ENCODE assay signal across 8 mouse cellular contexts in genomic region chr10:59964504-59965361, GRCm38 (mm10). TPM values are rescaled to one million over a fixed set of nuclear protein-coding genes. Genes with fewer than 3 reads are reported as not detected.
DNase-seq lines count a peak whose midpoint lies in the region; ATAC-seq and TF ChIP-seq lines count a peak whose summit lies in the region.

No protein-coding gene starts in this region.

- H3K4me2 ChIP-seq in heart, embryonic 13.5 days: peak overlapping the region; percentile 63
- H3K4me2 ChIP-seq in liver, embryonic 12.5 days: peak overlapping the region; percentile 43
- peak overlapping the region; percentile 48 for H3K4me2 ChIP-seq in stomach, embryonic 16.5 days (ENCODE audit: low read depth, low read length)

- no peak for TF ChIP-seq POLR2A in MEL (IDR thresholded peaks at IDR 0.05; ENCODE audit: control insufficient read depth in 1 of 2, insufficient read depth in 1 of 2, low read depth in 1 of 2, low read length in 2 of 2, poor library complexity in 1 of 2)
- no peak for TF ChIP-seq POLR2A in cerebellum, adult 2 months (IDR thresholded peaks at IDR 0.05; ENCODE audit: borderline replicate concordance, insufficient read depth, low read length)

- intact Hi-C loops in gastrocnemius, adult 2 months (cut with DNase I): no loop called here

- no peaks in the 10 kb centered on the region for H3K79me2 ChIP-seq in MEL (ENCODE audit: control insufficient read depth, insufficient read depth, low read length, poor library complexity)

- no peak for TF ChIP-seq RAD21 in MEL (IDR thresholded peaks at IDR 0.05; ENCODE audit: low read depth, low read length)

- 9% methylated on average over 21 of the region's 23 CpGs for WGBS in heart, embryonic 13.5 days
- WGBS in liver, embryonic 12.5 days (ENCODE audit: insufficient replicate concordance): 18% methylated on average over 23 of the region's 23 CpGs
- 7% methylated on average over 20 of the region's 23 CpGs for WGBS in stomach, embryonic 16.5 days
- 14% methylated on average over 23 of the region's 23 CpGs for WGBS in cerebellum, adult 2 months

- H3K27ac ChIP-seq in gastrocnemius, adult 2 months: peak overlapping the region; percentile 35
- H3K27ac ChIP-seq in MEL (ENCODE audit: control insufficient read depth, low read depth, low read length): no peak overlapping the region
- peak overlapping the region; percentile 84 for H3K27ac ChIP-seq in heart, embryonic 13.5 days (replicated peaks)
- H3K27ac ChIP-seq in liver, embryonic 12.5 days: no peak overlapping the region
- H3K27ac ChIP-seq in stomach, embryonic 16.5 days (ENCODE audit: low read length): peak overlapping the region; percentile 83
- H3K27ac ChIP-seq in cerebellum, adult 2 months (ENCODE audit: insufficient read depth, low read length): no peak overlapping the region

- peaks cover 6 to 7% of the 10 kb centered on the region in 2 experiments; a peak in 3 of 4 replicates for H3K4me1 ChIP-seq in MEL (ENCODE audit: control insufficient read depth in 1 of 2, insufficient read depth in 2 of 2, low read length in 2 of 2)
- H3K4me1 ChIP-seq in heart, embryonic 13.5 days: peaks cover 34% of the 10 kb centered on the region
- peaks cover 18% of the 10 kb centered on the region for H3K4me1 ChIP-seq in liver, embryonic 12.5 days
- peaks cover 24% of the 10 kb centered on the region for H3K4me1 ChIP-seq in stomach, embryonic 16.5 days (ENCODE audit: control insufficient read depth, insufficient read depth, low read length)
- peaks cover 10% of the 10 kb centered on the region for H3K4me1 ChIP-seq in cerebellum, adult 2 months (ENCODE audit: control insufficient read depth, insufficient read depth, low read length)

- no peaks in the 10 kb centered on the region for H3K9me3 ChIP-seq in MEL (replicated peaks; ENCODE audit: insufficient read depth, low read length)
- H3K9me3 ChIP-seq in heart, embryonic 13.5 days: no peaks in the 10 kb centered on the region
- H3K9me3 ChIP-seq in liver, embryonic 12.5 days (replicated peaks): 0 out of 2 replicates have a peak, but pooled peaks cover 5% of the 10 kb centered on the region
- no peaks in the 10 kb centered on the region for H3K9me3 ChIP-seq in stomach, embryonic 16.5 days (replicated peaks; ENCODE audit: control insufficient read depth, low read length)

- TF ChIP-seq EP300 in MEL (IDR thresholded peaks at IDR 0.05; ENCODE audit: low read depth in 1 of 2, low read length in 2 of 2): no peak

- TF ChIP-seq CTCF in gastrocnemius, adult 2 months (IDR thresholded peaks at IDR 0.05): no peak
- TF ChIP-seq CTCF in MEL (IDR thresholded peaks at IDR 0.05 in 2 of 3, conservative IDR thresholded peaks at IDR 0.05 in 1 of 3; ENCODE audit: control insufficient read depth in 1 of 3, insufficient read depth in 1 of 3, low read depth in 2 of 3, low read length in 3 of 3, poor library complexity in 1 of 3, severe bottlenecking in 1 of 3): no peak
- TF ChIP-seq CTCF in cerebellum, adult 2 months (IDR thresholded peaks at IDR 0.05; ENCODE audit: borderline replicate concordance, insufficient read depth, low read depth, low read length): no peak

- H3K4me3 ChIP-seq in gastrocnemius, adult 2 months: peak overlapping the region; percentile 3; the same call in 1 of the 2 replicates
- H3K4me3 ChIP-seq in MEL (ENCODE audit: control insufficient read depth in 1 of 2, insufficient read depth in 1 of 2, low read depth in 2 of 2, low read length in 2 of 2): no peak overlapping the region
- H3K4me3 ChIP-seq in heart, embryonic 13.5 days: peak overlapping the region; percentile 31
- no peak overlapping the region for H3K4me3 ChIP-seq in liver, embryonic 12.5 days
- 0 out of 2 replicates have a peak overlapping the region, but pooled peaks have one; percentile 13 for H3K4me3 ChIP-seq in stomach, embryonic 16.5 days (replicated peaks; ENCODE audit: low read length)
- H3K4me3 ChIP-seq in cerebellum, adult 2 months (replicated peaks; ENCODE audit: insufficient read depth, low read depth, low read length): no peak overlapping the region

- H3K36me3 ChIP-seq in MEL (ENCODE audit: control insufficient read depth in 1 of 2, insufficient read depth in 2 of 2, low read length in 2 of 2): no peaks in the 10 kb centered on the region; a peak in 1 of 4 replicates
- H3K36me3 ChIP-seq in heart, embryonic 13.5 days: no peaks in the 10 kb centered on the region
- no peaks in the 10 kb centered on the region for H3K36me3 ChIP-seq in liver, embryonic 12.5 days
- H3K36me3 ChIP-seq in stomach, embryonic 16.5 days (ENCODE audit: control insufficient read depth, insufficient read depth, low read length): no peaks in the 10 kb centered on the region

- DNase-seq in gastrocnemius, adult 2 months: peak; percentile 52
- DNase-seq in gastrocnemius, adult 18-20 months (ENCODE audit: low spot score): no peak
- peak; percentile 39 for DNase-seq in MEL (ENCODE audit: low read depth, low spot score)
- no peak for DNase-seq in cerebellum, adult 2 months
- DNase-seq in right cerebral cortex, postnatal 14 days: no peak

- peak; percentile 50 for ATAC-seq in heart, embryonic 13.5 days (ENCODE audit: extremely low read depth, insufficient number of reproducible peaks, low FRiP score, low TSS enrichment)
- ATAC-seq in liver, embryonic 12.5 days: peak; percentile 30; the same call in 1 of the 2 replicates
- peak; percentile 72 for ATAC-seq in stomach, embryonic 16.5 days (ENCODE audit: insufficient read depth, low FRiP score)

- peaks cover 0 to 2% of the 10 kb centered on the region in 2 experiments; a peak in 1 of 4 replicates for H3K27me3 ChIP-seq in MEL (ENCODE audit: control insufficient read depth in 1 of 2, insufficient read depth in 2 of 2, low read length in 2 of 2)
- H3K27me3 ChIP-seq in heart, embryonic 13.5 days (replicated peaks): no peaks in the 10 kb centered on the region
- H3K27me3 ChIP-seq in liver, embryonic 12.5 days (replicated peaks): peaks cover 21% of the 10 kb centered on the region
- no peaks in the 10 kb centered on the region for H3K27me3 ChIP-seq in stomach, embryonic 16.5 days (ENCODE audit: control insufficient read depth, insufficient read depth, low read length)
- H3K27me3 ChIP-seq in cerebellum, adult 2 months (ENCODE audit: control insufficient read depth, insufficient read depth, low read length): no peaks in the 10 kb centered on the region

- H3K9ac ChIP-seq in MEL (ENCODE audit: control insufficient read depth, low read depth, low read length, poor library complexity, severe bottlenecking): no peak overlapping the region
- peak overlapping the region; percentile 71 for H3K9ac ChIP-seq in heart, embryonic 13.5 days
- H3K9ac ChIP-seq in liver, embryonic 12.5 days: no peak overlapping the region
- H3K9ac ChIP-seq in stomach, embryonic 16.5 days (ENCODE audit: low read length): peak overlapping the region; percentile 64

TF ChIP-seq in MEL, 35 proteins besides CTCF, POLR2A, EP300 and RAD21:
- peak; percentile 10; the same call in 1 of the 2 replicates for TF ChIP-seq BHLHE40 (IDR thresholded peaks at IDR 0.05; ENCODE audit: borderline replicate concordance, low read depth, low read length)
- peak; percentile 89 for TF ChIP-seq MAFK (IDR thresholded peaks at IDR 0.05; ENCODE audit: borderline replicate concordance, low read depth, low read length)
- TF ChIP-seq POLR2AphosphoS5 (IDR thresholded peaks at IDR 0.05; ENCODE audit: borderline replicate concordance, low read depth, low read length): no peak
- TF ChIP-seq UBTF (IDR thresholded peaks at IDR 0.05; ENCODE audit: borderline replicate concordance, insufficient read depth, low read depth, low read length): no peak

RNA-seq across cellular contexts. Expression of gene Ddit4, which starts 13.1 kb away (rescaled TPM):
- 100 to 1,000 TPM in 1 of 2 experiments, 10 to 100 TPM in 1; 15.4 to 183 TPM for total RNA-seq in gastrocnemius, adult 2 months (2021)
- 100 to 1,000 TPM in 1 of 2 experiments, 1 to 10 TPM in 1; 8.1 to 202 TPM for total RNA-seq in gastrocnemius, adult 18-20 months (2021)
- total RNA-seq in MEL (2012; rRNA removed): 2.6 and 40.6 TPM in 2 replicates
- 10 to 100 TPM in 1 of 2 experiments, not detected in 1; 11.6 TPM for polyA plus RNA-seq in MEL (2012; ENCODE audit: insufficient read depth in 1 of 2, insufficient read length in 2 of 2, low read depth in 1 of 2, low replicate concordance in 2 of 2, missing spikeins in 1 of 2)
- polyA plus RNA-seq in heart, embryonic 13.5 days (2015; fragmentation: Nextera tagmentation; extraction: Ambion mirVana): 19.7 and 24.5 TPM in 2 replicates
- polyA plus RNA-seq in liver, embryonic 12.5 days (2016; fragmentation: Nextera tagmentation; extraction: Ambion mirVana): 5.4 and 6.9 TPM in 2 replicates
- 30.4 and 34.8 TPM in 2 replicates for polyA plus RNA-seq in stomach, embryonic 16.5 days (2015; fragmentation: Nextera tagmentation; extraction: Ambion mirVana)
- polyA plus RNA-seq in cerebellum, adult 2 months (2012; rRNA removed): 48.3 and 53.9 TPM in 2 replicates

RNA-seq across cellular contexts. Expression of gene Ascc1, which starts 37.9 kb away (rescaled TPM):
- 10 to 100 TPM; 13.6 to 14.6 TPM for total RNA-seq in gastrocnemius, adult 2 months (2021)
- 10 to 100 TPM; 14.2 to 15.3 TPM for total RNA-seq in gastrocnemius, adult 18-20 months (2021)
- total RNA-seq in MEL (2012; rRNA removed): 17.0 and 17.1 TPM in 2 replicates
- polyA plus RNA-seq in MEL (2012; ENCODE audit: insufficient read depth in 1 of 2, insufficient read length in 2 of 2, low read depth in 1 of 2, low replicate concordance in 2 of 2, missing spikeins in 1 of 2): 10 to 100 TPM in 1 of 2 experiments, not detected in 1; 37.9 TPM
- 33.8 and 37.9 TPM in 2 replicates for polyA plus RNA-seq in heart, embryonic 13.5 days (2015; fragmentation: Nextera tagmentation; extraction: Ambion mirVana)
- polyA plus RNA-seq in liver, embryonic 12.5 days (2016; fragmentation: Nextera tagmentation; extraction: Ambion mirVana): 22.6 and 23.4 TPM in 2 replicates
- polyA plus RNA-seq in stomach, embryonic 16.5 days (2015; fragmentation: Nextera tagmentation; extraction: Ambion mirVana): 45.2 and 46.2 TPM in 2 replicates
- 25.4 and 28.8 TPM in 2 replicates for polyA plus RNA-seq in cerebellum, adult 2 months (2012; rRNA removed)

RNA-seq across cellular contexts. Expression of gene Anapc16, which starts 38.2 kb away (rescaled TPM):
- 10 to 100 TPM; 49.5 to 50.7 TPM for total RNA-seq in gastrocnemius, adult 2 months (2021)
- total RNA-seq in gastrocnemius, adult 18-20 months (2021): 10 to 100 TPM; 43.7 to 43.9 TPM
- 61.5 and 73.0 TPM in 2 replicates for total RNA-seq in MEL (2012; rRNA removed)
- 10 to 100 TPM in 1 of 2 experiments, not detected in 1; 53.7 TPM for polyA plus RNA-seq in MEL (2012; ENCODE audit: insufficient read depth in 1 of 2, insufficient read length in 2 of 2, low read depth in 1 of 2, low replicate concordance in 2 of 2, missing spikeins in 1 of 2)
- polyA plus RNA-seq in heart, embryonic 13.5 days (2015; fragmentation: Nextera tagmentation; extraction: Ambion mirVana): 84.7 and 93.3 TPM in 2 replicates
- polyA plus RNA-seq in liver, embryonic 12.5 days (2016; fragmentation: Nextera tagmentation; extraction: Ambion mirVana): 55.3 and 63.1 TPM in 2 replicates
- 75.6 and 90.7 TPM in 2 replicates for polyA plus RNA-seq in stomach, embryonic 16.5 days (2015; fragmentation: Nextera tagmentation; extraction: Ambion mirVana)
- polyA plus RNA-seq in cerebellum, adult 2 months (2012; rRNA removed): 93.2 and 95.5 TPM in 2 replicates

Comparison
In these comparisons a context has a peak if more than half of its experiments do, and no peak if none do; other contexts are left out.
1. DNase-seq: peak in gastrocnemius, adult 2 months (single experiment) and MEL (single experiment); none in gastrocnemius, adult 18-20 months (single experiment), cerebellum, adult 2 months (0 of 2) and right cerebral cortex, postnatal 14 days (single experiment).
2. H3K27ac ChIP-seq: peak in gastrocnemius, adult 2 months (single experiment), heart, embryonic 13.5 days (single experiment) and stomach, embryonic 16.5 days (single experiment); none in MEL (single experiment), liver, embryonic 12.5 days (single experiment) and cerebellum, adult 2 months (single experiment).
3. H3K4me3 ChIP-seq: peak in gastrocnemius, adult 2 months (single experiment), heart, embryonic 13.5 days (single experiment) and stomach, embryonic 16.5 days (single experiment); none in MEL (0 of 2), liver, embryonic 12.5 days (single experiment) and cerebellum, adult 2 months (single experiment).
4. H3K9ac ChIP-seq: peak in heart, embryonic 13.5 days (single experiment) and stomach, embryonic 16.5 days (single experiment); none in MEL (single experiment) and liver, embryonic 12.5 days (single experiment).
5. Peak in every context shown above with its lines, with median percentiles within 50 percentile points of each other: ATAC-seq and H3K4me2 ChIP-seq.